In the genomic region with DNA sequence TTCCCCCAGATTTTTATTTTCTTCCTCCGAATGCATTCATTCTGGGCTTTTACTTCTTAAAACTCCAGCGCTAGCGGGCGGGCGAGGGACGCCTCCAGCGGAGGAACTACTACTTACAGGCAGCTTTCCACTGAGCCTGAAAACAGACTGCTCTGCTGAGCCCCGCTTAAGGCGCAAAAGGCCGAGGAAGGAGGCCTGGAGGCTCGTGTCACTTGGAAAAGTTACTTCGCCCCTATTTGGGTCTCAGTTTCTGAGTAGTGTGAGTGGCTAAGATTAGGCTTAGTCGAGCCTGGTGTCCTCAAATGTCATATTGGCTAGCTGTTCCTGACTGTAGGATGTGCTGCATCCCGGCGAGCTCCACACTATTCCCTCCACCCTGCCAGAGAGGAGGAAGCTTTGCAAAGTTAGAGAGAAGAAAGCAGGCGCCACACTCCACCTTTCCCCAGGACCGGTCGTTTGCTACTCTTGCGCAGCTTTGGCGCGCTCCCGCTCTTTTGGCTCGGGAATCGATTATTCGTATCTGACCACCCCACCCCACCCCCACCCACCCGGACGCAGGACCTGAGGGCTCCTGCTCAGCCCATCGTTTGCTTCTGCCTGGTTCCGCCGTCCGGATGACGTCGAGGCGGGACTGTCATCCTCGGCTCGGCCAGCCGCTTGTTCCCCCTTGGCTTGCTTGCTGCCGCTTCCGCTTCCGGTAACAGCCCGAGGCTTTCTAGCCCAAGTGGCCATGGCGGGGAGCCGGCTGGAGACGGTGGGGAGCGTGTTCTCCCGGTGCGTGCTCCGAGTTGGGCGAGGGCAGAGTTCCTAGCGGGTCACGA, we compare ENCODE assay signal across 8 mouse cellular contexts. TPM values are rescaled to one million over a fixed set of nuclear protein-coding genes. Genes with fewer than 3 reads are reported as not detected.
DNase-seq lines count a peak whose midpoint lies in the region; ATAC-seq and TF ChIP-seq lines count a peak whose summit lies in the region.

A gene (plus strand): TSS at position 677 of the 821 bp plus-strand sequence.

- DNase-seq in gastrocnemius, postnatal 10 days: peak; percentile 88
- DNase-seq in induced T-regulatory cell, adult 2 months (ENCODE audit: low read depth): peak; percentile 94
- peak; percentile 80 to 91 for DNase-seq in left cerebral cortex, adult 9 months (ENCODE audit: low spot score in 2 of 2)
- peak; percentile 90 for DNase-seq in right cerebral cortex, postnatal 14 days
- peak; percentile 89 to 95 for DNase-seq in urinary bladder, postnatal 36 days (ENCODE audit: low spot score in 2 of 2)

- peaks cover 4% of the 10 kb centered on the region; the same call in 1 of the 2 replicates for H3K4me1 ChIP-seq in cortical plate, adult 2 months (ENCODE audit: control insufficient read depth, insufficient read depth, low read length)

- peak within 1 kb of the TSS; percentile 55 for H3K27ac ChIP-seq in cortical plate, adult 2 months (ENCODE audit: insufficient read depth, low read length)

- peak within 1 kb of the TSS; percentile 70 for H3K4me3 ChIP-seq in cortical plate, adult 2 months (ENCODE audit: insufficient read depth, low read length)

- peak; percentile 78 for TF ChIP-seq POLR2A in cortical plate, adult 2 months (IDR thresholded peaks at IDR 0.05; ENCODE audit: extremely low read depth, insufficient read depth, low read length)

- peak; percentile 24; the same call in 1 of the 2 replicates for TF ChIP-seq CTCF in cortical plate, adult 2 months (IDR thresholded peaks at IDR 0.05; ENCODE audit: extremely low read depth, insufficient read depth, low read length)

- ATAC-seq in activated CD4-positive, CD25-positive, alpha-beta regulatory T cell, adult 4 months: peak; percentile 94
- ATAC-seq in megakaryocyte progenitor cell, adult 5-6 weeks (replicated peaks; ENCODE audit: poor library complexity): peak; percentile 98

RNA-seq across cellular contexts. Expression of the gene that starts here (rescaled TPM):
- 10 to 100 TPM; 96.8 to 98.7 TPM for polyA plus RNA-seq in activated CD4-positive, CD25-positive, alpha-beta regulatory T cell, adult 4 months (2017; shearing (Covaris generic))
- 68.8 and 69.7 TPM in 2 replicates for polyA plus RNA-seq in cortical plate, adult 2 months (2012; rRNA removed)
- 100 to 1,000 TPM; 121 to 133 TPM for total RNA-seq in gastrocnemius, postnatal 10 days (2021)
- total RNA-seq in megakaryocyte progenitor cell, adult 5-6 weeks (2015): 64.5 and 73.5 TPM in 2 replicates
- 49.0 and 90.6 TPM in 2 replicates for total RNA-seq in megakaryocyte progenitor cell, adult 5-6 weeks (2017)

Comparison
In these comparisons a context has a peak if more than half of its experiments do, and no peak if none do; other contexts are left out.
1. Peak in every context shown above with its lines: DNase-seq, ATAC-seq, H3K4me3 ChIP-seq and H3K27ac ChIP-seq.